Mouse (Mus musculus) erythroblast, embryonic 14.5 days (primary cell): ENCODE measurements at regions not wholly inside any gene's neighbourhood (a gene's known extent, or its start where the extent isn't known, plus 50 kb on each side); places are given as distances from the start of the nearest gene placed in this dataset.

Experiments
- GATA1 ChIP-seq: IDR thresholded peaks from 2 replicates; pipeline ENCODE4 v1.6.1; 2012; ENCODE audit warnings: low read length, inconsistent platforms, mixed read lengths
- TAL1 ChIP-seq: IDR thresholded peaks from 3 replicates; pipeline ENCODE4 v1.6.1; 2012; ENCODE audit warnings: low read length, inconsistent platforms, mixed read lengths

GRCm38 (mm10) chr11:24448608-24449007 lies 370.8 kb downstream of the Bcl11a start:
- TF ChIP-seq GATA1: no peak
- TF ChIP-seq TAL1: no peak
